Mouse (Mus musculus): ENCODE results near the gene Specc1l.
"Not testable (repeated sequence)": the region's sequence is repeated elsewhere in the genome, so short reads cannot be mapped to it uniquely, and the experiment has no call there.

Specc1l gene

GRCm38 (mm10) chr10:75257401-75257800, 45.5 kb downstream of the Specc1l start:
- in situ Hi-C loops (cut with MboI; ENCODE audit: low pct_unique_long_range_greater_than_20kb in 1 of 2, low sequenced_read_pairs in 2 of 2, unreplicated experiment in 1 of 2): no loop called here

DNA sequence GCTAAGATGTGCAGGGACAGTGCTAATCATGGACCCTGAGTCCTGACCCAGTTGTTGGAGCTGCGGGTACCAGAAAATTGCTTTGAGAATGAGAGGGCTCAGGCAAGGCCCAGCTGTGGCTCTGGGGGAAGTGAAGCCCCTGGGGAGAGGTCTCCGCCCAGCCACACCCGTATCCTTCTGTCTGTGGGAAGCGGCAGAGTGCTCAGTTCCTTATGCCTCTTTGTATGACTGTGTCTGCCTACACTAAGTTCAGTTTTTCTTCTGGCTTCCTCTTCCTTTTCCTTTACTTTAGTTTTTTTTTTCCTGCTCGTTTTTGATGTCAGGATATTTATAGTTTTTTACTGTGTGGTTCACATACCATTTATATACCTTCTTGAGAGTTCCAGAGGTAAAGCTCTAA, 46.4 kb downstream of the Specc1l start:
- in situ Hi-C loops (cut with MboI; ENCODE audit: low pct_unique_long_range_greater_than_20kb in 1 of 2, low sequenced_read_pairs in 2 of 2, unreplicated experiment in 1 of 2): no loop called here

GRCm38 (mm10) chr10:75261268-75261667, 49.4 kb downstream of the Specc1l start:
- in situ Hi-C loops (cut with MboI; ENCODE audit: low pct_unique_long_range_greater_than_20kb in 1 of 2, low sequenced_read_pairs in 2 of 2, unreplicated experiment in 1 of 2): no loop called here

DNA sequence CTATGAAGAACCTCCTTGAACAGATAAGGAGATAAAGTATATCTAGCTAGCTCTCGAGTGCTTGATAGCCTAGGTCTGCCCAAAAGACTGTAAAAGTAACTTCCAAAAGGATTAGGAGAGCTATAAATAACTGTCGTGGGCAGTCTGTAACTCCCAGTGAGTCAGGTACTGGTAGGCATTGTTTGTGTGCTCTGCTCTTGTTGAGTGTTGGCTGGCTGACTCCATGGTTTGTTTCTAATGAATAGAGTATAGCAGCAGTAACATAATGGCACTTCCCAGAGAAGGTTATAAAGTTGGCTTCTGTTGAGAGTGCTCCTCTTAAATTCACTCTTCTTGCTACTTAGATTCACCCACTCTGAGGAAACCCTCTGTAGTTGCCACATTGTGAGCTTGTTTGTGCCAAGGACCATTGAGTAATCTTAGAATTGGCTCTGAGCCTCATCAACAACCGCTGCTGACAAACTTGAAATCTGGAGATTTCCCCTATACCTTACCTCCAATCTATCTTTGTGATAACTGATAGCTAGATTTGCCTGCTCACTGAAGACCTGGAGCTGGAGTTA, 53.2 kb downstream of the Specc1l start:
- in situ Hi-C loops (cut with MboI; ENCODE audit: low pct_unique_long_range_greater_than_20kb in 1 of 2, low sequenced_read_pairs in 2 of 2, unreplicated experiment in 1 of 2): no loop called here

- in situ Hi-C loops (cut with MboI; ENCODE audit: low pct_unique_long_range_greater_than_20kb in 1 of 2, low sequenced_read_pairs in 2 of 2, unreplicated experiment in 1 of 2): no loop called here
Observed at GRCm38 (mm10) chr10:75273020-75273419, 61.1 kb downstream of the Specc1l start.

GRCm38 (mm10) chr10:75276427-75277013, 64.6 kb downstream of the Specc1l start:
- in situ Hi-C loops (cut with MboI; ENCODE audit: low pct_unique_long_range_greater_than_20kb in 1 of 2, low sequenced_read_pairs in 2 of 2, unreplicated experiment in 1 of 2): no loop called here

DNA sequence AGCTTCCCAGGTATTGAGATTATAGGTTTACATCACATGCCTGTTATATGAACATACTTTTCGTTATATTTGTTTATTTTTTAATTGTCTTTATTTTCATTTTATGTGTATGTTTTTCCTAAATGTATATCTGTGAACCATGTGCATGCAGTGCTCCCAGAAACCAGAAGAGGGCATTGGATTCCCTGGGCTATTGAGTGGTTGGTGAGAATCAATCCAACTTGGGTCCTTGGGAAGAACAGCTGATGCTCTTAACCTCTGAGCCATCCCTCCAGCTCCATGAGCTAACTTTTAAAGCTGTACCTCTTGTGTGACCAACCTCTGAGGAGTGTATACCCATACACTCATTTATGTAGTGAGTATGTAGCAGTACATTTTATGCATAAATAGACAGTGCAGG, 65.6 kb downstream of the Specc1l start:
- in situ Hi-C loops (cut with MboI; ENCODE audit: low pct_unique_long_range_greater_than_20kb in 1 of 2, low sequenced_read_pairs in 2 of 2, unreplicated experiment in 1 of 2): no loop called here

GRCm38 (mm10) chr10:75282648-75283047, 70.8 kb downstream of the Specc1l start:
- in situ Hi-C loops (cut with MboI; ENCODE audit: low pct_unique_long_range_greater_than_20kb in 1 of 2, low sequenced_read_pairs in 2 of 2, unreplicated experiment in 1 of 2): no loop called here

GRCm38 (mm10) chr10:75283821-75284220, 71.9 kb downstream of the Specc1l start:
- in situ Hi-C loops (cut with MboI; ENCODE audit: low pct_unique_long_range_greater_than_20kb in 1 of 2, low sequenced_read_pairs in 2 of 2, unreplicated experiment in 1 of 2): no loop called here

DNA sequence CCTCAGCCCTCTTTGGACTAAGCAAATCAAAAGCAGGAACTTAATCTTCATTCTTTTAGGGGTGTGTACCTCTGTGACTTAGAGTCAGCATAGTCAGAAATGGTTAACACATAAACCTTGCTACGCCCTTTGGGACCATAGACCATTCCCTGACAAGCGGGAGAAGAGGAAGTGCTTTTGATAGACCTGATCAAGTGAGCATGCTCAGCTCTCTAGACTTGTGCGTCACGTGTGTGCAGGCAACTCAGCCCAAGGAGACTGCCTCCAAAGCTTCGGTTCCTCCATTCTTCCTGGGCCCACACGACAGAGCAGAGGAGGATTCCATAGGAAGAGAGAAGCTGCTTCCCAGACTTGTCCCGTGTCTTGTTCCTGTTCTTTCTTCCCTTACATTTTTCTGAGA, 76.7 kb downstream of the Specc1l start:
- in situ Hi-C loops (cut with MboI; ENCODE audit: low pct_unique_long_range_greater_than_20kb in 1 of 2, low sequenced_read_pairs in 2 of 2, unreplicated experiment in 1 of 2): no loop called here

- in situ Hi-C loops (cut with MboI; ENCODE audit: low pct_unique_long_range_greater_than_20kb in 1 of 2, low sequenced_read_pairs in 2 of 2, unreplicated experiment in 1 of 2): no loop called here
Observed at GRCm38 (mm10) chr10:75289392-75289791, 77.5 kb downstream of the Specc1l start.

DNA sequence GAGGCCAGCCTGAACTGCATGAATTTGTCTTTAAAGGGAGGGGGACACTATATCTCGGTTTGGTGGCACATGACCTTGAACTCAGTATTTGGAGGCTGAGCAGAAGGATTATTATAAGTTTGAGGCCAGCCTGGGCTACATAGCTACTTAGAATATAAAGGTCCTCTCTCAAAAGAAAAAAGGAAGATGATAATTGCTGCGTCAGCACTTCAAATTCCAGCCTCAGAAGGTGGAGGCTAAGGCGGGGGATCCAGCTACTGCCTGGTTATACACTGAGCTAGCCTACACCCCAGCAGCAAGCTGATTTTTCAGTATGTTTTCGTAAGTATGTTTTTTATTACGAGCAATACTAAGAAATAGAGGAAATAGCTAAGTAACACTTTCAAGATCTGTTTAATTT, 78.8 kb downstream of the Specc1l start:
- in situ Hi-C loops (cut with MboI; ENCODE audit: low pct_unique_long_range_greater_than_20kb in 1 of 2, low sequenced_read_pairs in 2 of 2, unreplicated experiment in 1 of 2): no loop called here

GRCm38 (mm10) chr10:75291338-75291737, 79.5 kb downstream of the Specc1l start:
- in situ Hi-C loops (cut with MboI; ENCODE audit: low pct_unique_long_range_greater_than_20kb in 1 of 2, low sequenced_read_pairs in 2 of 2, unreplicated experiment in 1 of 2): no loop called here

- in situ Hi-C loops (cut with MboI; ENCODE audit: low pct_unique_long_range_greater_than_20kb in 1 of 2, low sequenced_read_pairs in 2 of 2, unreplicated experiment in 1 of 2): not testable (repeated sequence)
Observed at GRCm38 (mm10) chr10:75292206-75292605, 80.3 kb downstream of the Specc1l start.

DNA sequence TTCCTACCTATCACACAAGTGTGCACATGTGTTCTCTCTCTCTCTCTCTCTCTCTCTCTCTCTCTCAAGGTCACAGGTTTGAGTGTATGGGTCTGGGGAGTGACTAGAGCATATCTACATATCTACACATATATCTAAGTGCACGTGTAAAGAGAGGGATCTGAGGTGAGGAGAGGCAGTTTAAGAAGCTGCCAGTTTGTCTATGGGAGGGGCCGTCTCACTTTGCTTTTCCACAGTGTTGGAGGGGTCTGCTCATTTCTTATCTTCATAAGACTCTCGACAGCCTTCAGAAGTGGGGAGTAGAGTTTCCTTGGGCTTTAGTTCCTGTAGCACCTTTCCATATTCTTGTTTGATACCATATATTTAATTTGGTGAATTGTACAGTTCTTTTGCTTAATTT, 81.4 kb downstream of the Specc1l start:
- in situ Hi-C loops (cut with MboI; ENCODE audit: low pct_unique_long_range_greater_than_20kb in 1 of 2, low sequenced_read_pairs in 2 of 2, unreplicated experiment in 1 of 2): no loop called here

GRCm38 (mm10) chr10:75294362-75294761, 82.5 kb downstream of the Specc1l start:
- in situ Hi-C loops (cut with MboI; ENCODE audit: low pct_unique_long_range_greater_than_20kb in 1 of 2, low sequenced_read_pairs in 2 of 2, unreplicated experiment in 1 of 2): no loop called here

DNA sequence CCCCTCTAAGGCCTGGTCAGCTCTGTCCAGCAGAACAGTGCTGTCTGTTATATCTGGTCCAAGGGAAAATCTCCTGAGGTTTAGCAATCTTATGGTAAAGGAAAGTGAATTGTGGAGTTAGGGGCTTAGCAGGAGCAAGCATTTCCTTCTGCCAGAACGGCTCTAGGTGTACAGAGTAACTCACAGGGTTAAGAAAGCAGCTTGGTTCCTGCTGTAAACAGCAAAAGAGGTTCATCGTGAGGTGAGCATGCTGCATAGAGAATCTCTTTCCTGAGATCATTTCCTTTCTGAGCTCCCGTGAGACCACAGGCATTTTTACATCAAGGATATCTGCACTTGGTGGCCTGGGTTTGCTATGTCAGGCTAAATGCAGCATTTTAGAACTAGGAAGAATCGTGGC, 83.1 kb downstream of the Specc1l start:
- in situ Hi-C loops (cut with MboI; ENCODE audit: low pct_unique_long_range_greater_than_20kb in 1 of 2, low sequenced_read_pairs in 2 of 2, unreplicated experiment in 1 of 2): no loop called here

DNA sequence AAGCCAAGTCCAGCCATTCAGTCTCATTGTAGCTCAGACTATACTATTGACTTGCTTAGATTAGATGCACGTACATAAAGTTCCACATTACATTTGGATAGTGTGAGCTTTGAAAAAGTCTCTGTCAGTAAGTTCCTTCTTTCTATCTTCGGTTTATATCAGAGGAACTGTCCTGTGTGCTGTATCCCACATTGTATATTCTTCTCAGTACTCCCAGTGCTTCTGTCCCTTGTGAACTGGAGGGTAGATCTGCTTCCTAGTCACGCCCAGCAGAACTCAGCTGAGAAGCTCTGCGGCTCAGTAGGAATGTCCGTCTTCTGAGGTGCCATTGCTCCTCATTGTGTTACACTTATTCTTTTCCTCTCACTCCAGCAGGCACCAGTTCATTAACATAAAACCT, 86.7 kb downstream of the Specc1l start:
- in situ Hi-C loops (cut with MboI; ENCODE audit: low pct_unique_long_range_greater_than_20kb in 1 of 2, low sequenced_read_pairs in 2 of 2, unreplicated experiment in 1 of 2): no loop called here

DNA sequence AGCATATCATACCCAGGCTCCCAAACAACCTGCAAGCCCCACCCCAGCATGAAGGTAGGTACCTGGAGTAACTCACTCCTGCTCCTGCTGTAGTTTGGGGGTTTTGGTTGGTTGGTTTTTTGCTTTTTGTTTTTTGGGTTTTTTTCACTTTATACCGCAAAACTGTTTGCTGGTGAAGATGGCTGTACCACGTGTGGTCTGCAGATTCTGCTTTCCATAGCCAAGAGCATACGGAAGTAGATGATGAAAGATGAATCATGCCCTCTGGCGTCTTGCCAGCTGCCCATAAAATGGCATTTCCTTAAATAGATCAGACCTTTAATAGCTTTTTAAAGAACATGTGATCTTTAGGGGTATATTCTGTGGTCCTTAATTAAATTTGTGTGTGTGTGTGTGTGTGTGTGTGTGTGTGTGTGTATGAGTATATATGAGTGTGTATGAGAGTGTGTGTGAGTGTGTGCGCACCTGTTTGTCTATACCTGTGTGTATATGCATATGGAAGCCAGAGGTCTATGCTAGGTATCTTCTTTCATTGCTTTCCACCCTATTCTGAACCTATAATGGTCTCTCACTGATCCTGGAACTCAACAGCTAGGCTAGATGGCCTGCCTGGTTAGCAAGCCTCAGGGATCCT, 88.0 kb downstream of the Specc1l start:
- in situ Hi-C loops (cut with MboI; ENCODE audit: low pct_unique_long_range_greater_than_20kb in 1 of 2, low sequenced_read_pairs in 2 of 2, unreplicated experiment in 1 of 2): no loop called here

DNA sequence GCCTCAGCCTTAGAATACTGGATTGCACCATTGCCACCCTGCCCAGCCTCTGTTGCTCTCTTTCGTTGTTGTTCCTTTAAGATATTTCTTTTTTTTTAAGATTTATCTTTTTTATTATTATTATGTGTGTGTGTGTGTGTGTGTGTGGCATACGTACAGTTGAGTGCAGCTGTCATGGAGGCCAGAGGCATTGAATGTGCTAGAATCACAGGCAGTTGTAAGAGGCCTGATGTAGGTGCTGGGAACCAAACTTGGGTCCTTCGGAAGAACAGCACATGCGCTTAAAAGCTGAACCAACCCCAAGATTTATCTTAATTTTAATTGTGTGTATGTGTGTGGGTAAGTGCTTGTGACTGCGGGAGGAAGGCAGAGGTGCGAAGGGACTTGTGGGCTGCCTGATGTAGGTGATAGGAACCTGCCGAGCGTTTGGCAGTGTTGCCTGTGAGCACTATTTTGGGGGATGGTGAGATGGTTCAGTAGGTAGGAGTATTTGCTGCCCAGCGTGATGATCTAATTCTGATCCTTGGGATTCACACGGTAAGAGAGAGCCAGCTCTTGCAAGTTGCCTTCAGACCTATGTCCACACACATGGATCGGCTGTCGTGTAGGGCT, 89.4 kb downstream of the Specc1l start:
- in situ Hi-C loops (cut with MboI; ENCODE audit: low pct_unique_long_range_greater_than_20kb in 1 of 2, low sequenced_read_pairs in 2 of 2, unreplicated experiment in 1 of 2): no loop called here

All from mouse embryonic stem cell (cell line).